Mouse (Mus musculus) embryonic facial prominence, embryonic 14.5 days (tissue): Measurements from ENCODE around the gene Cd81. TPM values are rescaled to one million over a fixed set of nuclear protein-coding genes. Genes with fewer than 3 reads are reported as not detected.

ENCODE experiments used
- ATAC-seq: fragments of 200-750 bp; cut with Nextera tagmentation; 2 replicates; pipeline ENCODE4 v1.8.0; 2017; ENCODE audit warnings: low read depth, moderate number of reproducible peaks, moderate TSS enrichment
- DNase-seq: peaks from one replicate; pipeline ENCODE4 v3.0.0-alpha.2; 2015; ENCODE audit warnings: low spot score
- H3K27ac ChIP-seq: fragments of 300-500 bp; sonication (generic); replicated peaks from 2 replicates; pipeline ENCODE4 v1.5.1; 2014; ENCODE audit warnings: low read depth, mild to moderate bottlenecking, low read length, moderate library complexity
- H3K27me3 ChIP-seq: fragments of 300-500 bp; sonication (generic); replicated peaks from 2 replicates; pipeline ENCODE4 v1.6.1; 2014; ENCODE audit warnings: low read length; ENCODE audit not compliant: control insufficient read depth, insufficient read depth
- H3K36me3 ChIP-seq: fragments of 300-500 bp; sonication (generic); 2 replicates; pipeline ENCODE4 v1.6.1; 2014; ENCODE audit warnings: low read length, mixed read lengths; ENCODE audit not compliant: control insufficient read depth, insufficient read depth
- H3K4me1 ChIP-seq: fragments of 300-500 bp; sonication (generic); 2 replicates; pipeline ENCODE4 v1.6.1; 2014; ENCODE audit warnings: antibody characterized with exemption, low read length; ENCODE audit not compliant: control insufficient read depth, insufficient read depth
- H3K4me2 ChIP-seq: fragments of 300-500 bp; sonication (generic); 2 replicates; pipeline ENCODE4 v1.6.1; 2014; ENCODE audit warnings: low read depth, mild to moderate bottlenecking, low read length, moderate library complexity, mixed read lengths
- H3K4me3 ChIP-seq: fragments of 300-500 bp; sonication (generic); 2 replicates; pipeline ENCODE4 v1.5.1; 2014; ENCODE audit warnings: low read depth, mild to moderate bottlenecking, low read length
- H3K9ac ChIP-seq: fragments of 300-500 bp; sonication (generic); 2 replicates; pipeline ENCODE4 v1.6.1; 2014; ENCODE audit warnings: low read depth, mild to moderate bottlenecking, low read length, moderate library complexity, mixed read lengths
- H3K9me3 ChIP-seq: fragments of 300-500 bp; sonication (generic); 2 replicates; pipeline ENCODE4 v1.6.1; 2016; ENCODE audit warnings: low read length; ENCODE audit not compliant: control insufficient read depth
- WGBS: fragments of 180-500 bp; shearing (Covaris S2); extraction: QIAGEN DNeasy Blood & Tissue Kit; methylation state at CpG from one replicate; pipeline ENCODE4 v1.1.7; 2014; 5-methylcytosine and 5-hydroxymethylcytosine counted together
- polyA plus RNA-seq: library from polyadenylated mRNA; unstranded; fragments of >200 nt; fragmentation: Nextera tagmentation; extraction: Ambion mirVana; gene quantifications from 2 replicates; pipeline ENCODE4 v1.2.1, GENCODE M21; 2014

Gene Cd81
- polyA plus RNA-seq, 1 experiment from 2014 or later: 635 TPM

DNA sequence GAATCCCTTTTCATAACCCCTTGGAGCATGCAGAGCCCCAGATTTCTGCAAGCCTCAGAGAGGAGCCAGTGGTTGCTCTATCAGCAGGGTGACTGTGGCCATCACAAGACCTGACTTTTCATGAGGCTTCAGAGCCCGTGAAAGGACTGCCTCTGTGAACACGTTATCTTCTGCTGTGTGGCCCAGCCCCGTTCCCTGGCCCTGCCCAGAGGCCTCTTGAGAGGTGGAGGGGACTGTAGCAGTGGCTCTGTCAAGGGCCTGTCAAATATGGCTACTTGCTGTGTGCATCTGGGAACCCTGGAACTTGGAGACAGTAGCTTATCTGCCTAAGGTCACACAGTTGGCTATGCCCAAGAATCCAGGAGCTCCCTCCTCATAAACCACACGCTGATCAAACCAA lies 59.2 kb downstream of the Cd81 start:
- Histone ChIP-seq H3K4me3 (no peak overlapping the region), H3K4me1 (peaks cover 5% of the 10 kb centered on the region; the same call in 1 of the 2 replicates), H3K27me3 (peaks cover 29% of the 10 kb centered on the region), H3K9ac (no peak overlapping the region), H3K36me3 (no peaks in the 10 kb centered on the region), H3K27ac (no peak overlapping the region), H3K4me2 (no peak overlapping the region), H3K9me3 (peaks cover 6% of the 10 kb centered on the region)
- DNase-seq (no peak), ATAC-seq (no peak)
- 50% methylated on average over 4 of the region's 4 CpGs for WGBS

GRCm38 (mm10) chr7:143112395-143112794 lies 59.9 kb downstream of the Cd81 start:
- no peak overlapping the region for H3K9ac ChIP-seq
- WGBS: 17% methylated on average over 1 of the region's 1 CpGs
- no peak overlapping the region for H3K27ac ChIP-seq
- H3K9me3 ChIP-seq: peaks cover 6% of the 10 kb centered on the region
- H3K4me3 ChIP-seq: no peak overlapping the region
- no peak overlapping the region for H3K4me2 ChIP-seq
- no peaks in the 10 kb centered on the region for H3K36me3 ChIP-seq
- H3K27me3 ChIP-seq: peaks cover 22% of the 10 kb centered on the region
- H3K4me1 ChIP-seq: no peaks in the 10 kb centered on the region
- ATAC-seq (no peak), DNase-seq (no peak)

DNA sequence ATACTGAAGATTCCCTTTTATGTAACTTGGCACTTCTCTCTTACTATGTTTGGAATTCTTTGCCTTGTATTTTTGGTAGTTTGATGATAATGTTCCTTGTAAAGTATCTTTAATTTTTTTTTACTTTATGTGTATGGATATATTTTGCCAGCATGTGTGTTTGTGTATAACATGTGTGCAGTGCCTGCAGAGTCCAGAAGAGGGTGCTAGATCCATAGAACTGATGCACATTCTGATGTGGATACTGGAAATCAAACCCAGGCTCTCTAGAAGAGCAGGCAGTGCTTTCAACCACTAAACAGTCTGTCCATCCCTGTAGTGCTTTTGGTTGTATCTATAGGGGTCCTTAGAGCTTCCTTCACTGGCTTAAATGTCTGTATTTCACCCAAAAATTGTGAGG lies 62.2 kb downstream of the Cd81 start:
- Histone ChIP-seq H3K9ac (no peak overlapping the region), H3K27me3 (no peaks in the 10 kb centered on the region), H3K4me2 (no peak overlapping the region), H3K9me3 (peaks cover 6% of the 10 kb centered on the region), H3K4me3 (no peak overlapping the region), H3K4me1 (peaks cover 6% of the 10 kb centered on the region), H3K27ac (no peak overlapping the region), H3K36me3 (no peaks in the 10 kb centered on the region)
- ATAC-seq (no peak), DNase-seq (no peak)

DNA sequence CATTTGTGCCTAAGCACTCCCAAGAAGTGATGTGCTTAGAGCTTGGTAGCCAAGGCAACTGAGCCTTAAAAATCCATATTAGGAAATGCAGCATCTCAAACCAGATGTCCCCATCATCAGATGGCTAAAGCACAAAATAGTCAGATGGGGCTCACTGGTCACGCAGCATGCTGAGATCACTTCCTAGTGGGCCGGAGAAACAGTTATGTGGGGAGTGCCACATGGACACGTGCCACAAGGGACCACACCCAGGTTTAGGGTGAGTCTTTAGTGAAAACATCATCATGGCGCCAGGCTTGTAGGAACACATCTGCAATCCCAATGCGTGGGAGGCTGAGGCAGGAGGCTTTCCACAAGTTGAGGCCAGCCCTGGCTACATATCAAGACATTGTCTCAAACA lies 64.0 kb downstream of the Cd81 start:
- H3K9ac ChIP-seq: no peak overlapping the region
- no peak overlapping the region for H3K27ac ChIP-seq
- H3K4me3 ChIP-seq: no peak overlapping the region
- H3K9me3 ChIP-seq: peaks cover 6% of the 10 kb centered on the region
- no peak overlapping the region for H3K4me2 ChIP-seq
- WGBS: 86% methylated on average over 5 of the region's 5 CpGs
- no peaks in the 10 kb centered on the region for H3K36me3 ChIP-seq
- peaks cover 12% of the 10 kb centered on the region for H3K4me1 ChIP-seq
- H3K27me3 ChIP-seq: no peaks in the 10 kb centered on the region
- DNase-seq (no peak), ATAC-seq (no peak)

Other genes with a start within 250 kb of the Cd81 start
- 7.3 and 8.5 TPM in 2 replicates for gene Th, start 121.6 kb upstream of the Cd81 start, polyA plus RNA-seq
- gene Ascl2, start 83.5 kb upstream of the Cd81 start, polyA plus RNA-seq: 0.89 and 1.00 TPM in 2 replicates
- gene Tspan32, start 47.7 kb upstream of the Cd81 start, polyA plus RNA-seq: 3.5 TPM in 2 replicates
- 52.2 and 66.7 TPM in 2 replicates for gene Tssc4, start 16.5 kb downstream of the Cd81 start, polyA plus RNA-seq
- gene Trpm5, start 41.9 kb downstream of the Cd81 start, polyA plus RNA-seq: 14.7 and 18.2 TPM in 2 replicates
- gene Kcnq1, start 53.6 kb downstream of the Cd81 start, polyA plus RNA-seq: 1.9 and 2.0 TPM in 2 replicates